ENCODE assay signal across 8 mouse cellular contexts in genomic region chr16:42782091-42782679, GRCm38 (mm10).
DNase-seq lines count a peak whose midpoint lies in the region; ATAC-seq and TF ChIP-seq lines count a peak whose summit lies in the region.

No protein-coding gene starts in this region.

- ATAC-seq in cerebellum, adult (ENCODE audit: insufficient number of reproducible peaks, low FRiP score, low TSS enrichment): peak; percentile 56; the same call in 1 of the 2 replicates
- ATAC-seq in forebrain, embryonic 14.5 days: peak; percentile 87
- peak; percentile 81 for ATAC-seq in hindbrain, embryonic 12.5 days (ENCODE audit: low FRiP score)
- ATAC-seq in monocyte, adult 5-6 weeks (replicated peaks; ENCODE audit: insufficient number of reproducible peaks, low FRiP score, low TSS enrichment, poor library complexity, severe bottlenecking): no peak

- H3K36me3 ChIP-seq in ES-E14 (ENCODE audit: control insufficient read depth, insufficient read depth, low read length, poor library complexity, severe bottlenecking): no peaks in the 10 kb centered on the region
- H3K36me3 ChIP-seq in forebrain, embryonic 14.5 days (ENCODE audit: control insufficient read depth, insufficient read depth, low read length): no peaks in the 10 kb centered on the region
- H3K36me3 ChIP-seq in hindbrain, embryonic 12.5 days: no peaks in the 10 kb centered on the region
- H3K36me3 ChIP-seq in midbrain, embryonic 10.5 days: no peaks in the 10 kb centered on the region

- peak overlapping the region in 1 of 2 experiments; percentile 14; a peak in 1 of 4 replicates for H3K4me3 ChIP-seq in ES-E14 (ENCODE audit: insufficient read depth in 1 of 2, low read depth in 1 of 2, low read length in 2 of 2, poor library complexity in 1 of 2, severe bottlenecking in 1 of 2)
- no peak overlapping the region for H3K4me3 ChIP-seq in forebrain, embryonic 14.5 days (ENCODE audit: low read depth, low read length)
- H3K4me3 ChIP-seq in hindbrain, embryonic 12.5 days: no peak overlapping the region
- peak overlapping the region; percentile 23; the same call in 1 of the 2 replicates for H3K4me3 ChIP-seq in midbrain, embryonic 10.5 days

- no peaks in the 10 kb centered on the region for H3K9me3 ChIP-seq in ES-E14 (ENCODE audit: control insufficient read depth, insufficient read depth, low read depth, low read length)
- H3K9me3 ChIP-seq in forebrain, embryonic 14.5 days (replicated peaks; ENCODE audit: control insufficient read depth, low read length): no peaks in the 10 kb centered on the region
- H3K9me3 ChIP-seq in hindbrain, embryonic 12.5 days (replicated peaks): no peaks in the 10 kb centered on the region
- H3K9me3 ChIP-seq in midbrain, embryonic 10.5 days (replicated peaks): 0 out of 2 replicates have a peak, but pooled peaks cover under 1% of the 10 kb centered on the region

- in situ Hi-C loops in ES-E14 (cut with MboI; ENCODE audit: low sequenced_read_pairs in 2 of 2, unreplicated experiment in 2 of 2): no loop called here

- H3K4me1 ChIP-seq in ES-E14 (ENCODE audit: control insufficient read depth in 2 of 2, insufficient read depth in 2 of 2, low read length in 2 of 2, poor library complexity in 1 of 2): peaks cover 6 to 16% of the 10 kb centered on the region in 2 experiments
- H3K4me1 ChIP-seq in forebrain, embryonic 14.5 days (ENCODE audit: control insufficient read depth, insufficient read depth, low read length): peaks cover 12% of the 10 kb centered on the region
- peaks cover 19% of the 10 kb centered on the region for H3K4me1 ChIP-seq in hindbrain, embryonic 12.5 days
- H3K4me1 ChIP-seq in midbrain, embryonic 10.5 days: peaks cover 35% of the 10 kb centered on the region

- 2% methylated on average over 5 of the region's 5 CpGs for WGBS in forebrain, embryonic 14.5 days
- 1% methylated on average over 5 of the region's 5 CpGs for WGBS in hindbrain, embryonic 12.5 days
- 2% methylated on average over 5 of the region's 5 CpGs for WGBS in midbrain, embryonic 10.5 days

- no peak overlapping the region for H3K9ac ChIP-seq in ES-E14 (ENCODE audit: insufficient read depth, low read depth, low read length, poor library complexity, severe bottlenecking)
- peak overlapping the region; percentile 29; the same call in 1 of the 2 replicates for H3K9ac ChIP-seq in forebrain, embryonic 14.5 days (ENCODE audit: low read length)
- H3K9ac ChIP-seq in hindbrain, embryonic 12.5 days: no peak overlapping the region

- H3K27me3 ChIP-seq in forebrain, embryonic 14.5 days (replicated peaks; ENCODE audit: control insufficient read depth, insufficient read depth, low read length): no peaks in the 10 kb centered on the region
- 0 out of 2 replicates have a peak, but pooled peaks cover 4% of the 10 kb centered on the region for H3K27me3 ChIP-seq in hindbrain, embryonic 12.5 days
- H3K27me3 ChIP-seq in midbrain, embryonic 10.5 days (ENCODE audit: low read depth, poor library complexity, severe bottlenecking): peaks cover 40% of the 10 kb centered on the region

- H3K4me2 ChIP-seq in forebrain, embryonic 14.5 days (ENCODE audit: low read length): peak overlapping the region; percentile 21; the same call in 1 of the 2 replicates
- peak overlapping the region; percentile 14; the same call in 1 of the 2 replicates for H3K4me2 ChIP-seq in hindbrain, embryonic 12.5 days (replicated peaks)

- peak overlapping the region; percentile 82; the same call in 1 of the 2 replicates for H3K27ac ChIP-seq in ES-E14 (ENCODE audit: insufficient read depth, low read depth, low read length, poor library complexity, severe bottlenecking)
- peak overlapping the region; percentile 66; the same call in 1 of the 2 replicates for H3K27ac ChIP-seq in forebrain, embryonic 14.5 days (ENCODE audit: low read depth, low read length)
- peak overlapping the region; percentile 86 for H3K27ac ChIP-seq in hindbrain, embryonic 12.5 days
- peak overlapping the region; percentile 85 for H3K27ac ChIP-seq in midbrain, embryonic 10.5 days (replicated peaks)

- DNase-seq in ES-E14 (ENCODE audit: low read depth, low spot score): peak; percentile 92
- DNase-seq in forebrain, embryonic 14.5 days (ENCODE audit: low spot score): peak; percentile 93
- peak; percentile 31 to 85 for DNase-seq in layer of hippocampus, postnatal 14 days (ENCODE audit: low spot score in 2 of 2)
- DNase-seq in midbrain, embryonic 10.5 days (ENCODE audit: low spot score): peak; percentile 77
- DNase-seq in telencephalon, adult 2 months (ENCODE audit: low read depth, low spot score): peak; percentile 55

TF ChIP-seq in ES-E14, 5 proteins besides CTCF, POLR2A, EP300 and RAD21:
- no peak for TF ChIP-seq HCFC1 (IDR thresholded peaks at IDR 0.05; ENCODE audit: borderline replicate concordance, insufficient read depth, low read length)
- TF ChIP-seq MAFK (IDR thresholded peaks at IDR 0.05; ENCODE audit: insufficient read depth, low read depth, low read length): no peak
- peak; percentile 22; the same call in 1 of the 2 replicates for TF ChIP-seq ZC3H11A (IDR thresholded peaks at IDR 0.05; ENCODE audit: borderline replicate concordance, low read depth, low read length)
- no peak for TF ChIP-seq ZNF384 (IDR thresholded peaks at IDR 0.05; ENCODE audit: low read depth, low read length)
- TF ChIP-seq CHD2 (IDR thresholded peaks at IDR 0.05; ENCODE audit: low read depth, low read length): peak; percentile 19; the same call in 1 of the 2 replicates
